Mouse (Mus musculus) testis, postnatal 14 days (tissue): ENCODE measurements at regions not wholly inside any gene's neighbourhood (a gene's known extent, or its start where the extent isn't known, plus 50 kb on each side); places are given as distances from the start of the nearest gene placed in this dataset.

Source experiments
- DNase-seq: peaks from one replicate; pipeline ENCODE4 v3.0.0; 2021; ENCODE audit warnings: low spot score

DNA sequence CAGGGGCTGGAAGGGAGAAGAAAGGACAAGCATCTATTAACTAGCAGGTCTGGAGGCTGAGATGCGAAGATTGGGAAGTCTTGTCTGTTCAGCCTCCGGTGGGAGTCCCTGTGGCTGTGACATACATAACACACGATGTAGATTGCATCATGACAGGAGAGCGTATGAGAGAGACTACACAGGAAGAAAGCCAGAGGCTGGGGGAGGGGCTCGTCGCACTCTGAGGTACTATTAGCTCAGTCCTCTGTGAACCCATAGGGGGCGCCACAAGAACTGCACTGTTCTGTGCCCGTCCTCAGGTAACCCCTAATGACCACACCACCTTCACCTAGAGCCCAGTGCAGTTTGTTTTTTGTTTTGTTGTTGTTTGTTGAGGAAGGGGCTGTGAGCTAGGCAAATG, 102.7 kb upstream of the Arid2 start:
- no peak for DNase-seq

DNA sequence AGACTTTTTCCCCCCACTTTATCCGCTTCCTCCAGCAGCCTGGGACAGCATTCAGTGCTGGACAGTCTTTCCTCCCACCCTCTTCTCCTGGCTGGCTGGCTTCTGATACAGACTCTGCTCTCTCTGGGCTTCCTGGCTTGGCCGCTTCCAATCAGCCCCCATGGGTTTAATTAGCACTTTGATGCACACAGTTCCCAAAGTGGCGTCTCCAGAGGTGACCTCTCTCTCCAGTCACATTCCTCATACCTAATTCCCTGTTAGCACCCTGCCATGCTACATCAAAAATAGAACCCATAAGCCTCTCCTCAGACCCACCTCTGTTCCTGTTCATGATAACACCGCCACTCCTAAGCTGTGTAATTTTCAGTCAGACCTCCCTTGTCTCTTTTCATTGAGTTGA, 101.9 kb upstream of the Arid2 start:
- DNase-seq, result no peak

DNA sequence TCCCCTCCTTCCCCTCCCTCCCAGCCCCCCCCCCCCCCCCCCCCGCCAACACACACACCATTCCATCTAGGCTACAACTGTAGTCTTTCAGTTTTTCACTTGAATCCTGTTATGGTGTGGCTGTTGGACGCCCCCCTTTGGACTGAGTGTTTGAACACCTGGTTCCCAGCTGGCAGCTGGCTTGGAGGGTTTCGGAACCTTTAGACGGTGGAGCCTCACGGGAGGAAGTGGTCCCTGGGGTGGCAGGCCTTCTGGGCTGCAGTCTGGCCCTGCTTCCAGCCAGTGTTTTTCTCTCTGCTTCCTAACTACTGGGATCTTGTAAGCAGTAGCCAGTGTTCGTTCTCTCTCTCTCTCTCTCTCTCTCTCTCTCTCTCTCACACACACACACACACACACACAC, 101.4 kb upstream of the Arid2 start:
- DNase-seq, result no peak

DNA sequence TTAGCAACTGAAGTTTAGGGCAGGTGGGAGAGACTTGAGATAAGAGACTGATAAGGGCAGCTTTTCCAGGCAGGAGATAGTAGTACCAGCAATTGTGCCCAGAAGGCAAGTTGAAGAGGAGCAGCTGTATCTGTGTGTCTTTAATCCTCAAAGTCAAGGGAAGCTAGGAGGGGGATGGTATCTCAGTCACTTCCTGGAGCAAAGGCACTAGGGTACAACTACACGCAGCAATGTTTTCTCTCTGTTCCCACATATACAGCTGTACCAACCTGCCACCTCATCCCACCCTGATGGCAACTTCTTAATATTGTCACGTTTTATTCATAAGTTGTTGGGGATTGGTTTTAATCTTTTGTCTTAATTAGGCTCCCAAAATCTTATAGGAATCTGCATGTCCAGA, 97.8 kb upstream of the Arid2 start:
- DNase-seq, result no peak

DNA sequence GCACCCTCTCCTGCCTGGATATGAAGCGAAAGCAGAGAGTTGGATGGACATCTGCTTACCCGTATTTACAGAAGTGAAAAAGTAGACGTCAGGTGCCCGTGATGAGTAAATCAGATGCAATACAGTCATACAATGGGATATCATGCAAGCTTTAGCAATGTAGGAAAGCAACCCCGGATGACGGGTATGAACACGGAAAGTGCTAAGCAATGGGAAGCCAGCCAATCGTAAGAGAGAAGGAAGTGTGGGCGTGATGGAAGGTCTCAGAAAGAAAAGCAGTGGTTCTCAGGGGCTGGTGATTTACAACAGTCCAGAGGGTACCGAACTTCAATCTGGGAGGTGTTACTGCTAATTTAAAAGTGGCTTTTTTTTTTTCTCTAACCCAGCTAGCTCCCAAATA, 89.9 kb upstream of the Arid2 start:
- DNase-seq, result no peak

DNA sequence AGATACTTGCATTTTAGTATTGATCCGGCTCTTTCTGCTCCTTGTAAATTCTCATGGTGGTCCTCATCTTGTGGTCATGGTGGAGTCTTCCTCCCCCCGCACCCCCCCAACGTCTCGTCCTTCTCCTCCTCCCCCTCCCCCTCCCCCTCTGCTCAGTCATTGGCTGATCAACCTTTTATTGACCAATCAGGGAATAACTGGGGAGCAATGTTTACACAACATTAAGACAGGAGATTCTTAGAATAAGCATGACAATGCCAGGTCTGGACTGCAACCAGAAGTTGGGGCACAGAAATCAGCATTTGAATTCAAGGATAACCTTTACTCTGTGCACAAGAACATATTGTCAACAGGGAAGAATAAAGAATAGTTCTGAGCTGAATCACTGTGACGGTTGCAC, 89.4 kb upstream of the Arid2 start:
- no peak for DNase-seq

DNA sequence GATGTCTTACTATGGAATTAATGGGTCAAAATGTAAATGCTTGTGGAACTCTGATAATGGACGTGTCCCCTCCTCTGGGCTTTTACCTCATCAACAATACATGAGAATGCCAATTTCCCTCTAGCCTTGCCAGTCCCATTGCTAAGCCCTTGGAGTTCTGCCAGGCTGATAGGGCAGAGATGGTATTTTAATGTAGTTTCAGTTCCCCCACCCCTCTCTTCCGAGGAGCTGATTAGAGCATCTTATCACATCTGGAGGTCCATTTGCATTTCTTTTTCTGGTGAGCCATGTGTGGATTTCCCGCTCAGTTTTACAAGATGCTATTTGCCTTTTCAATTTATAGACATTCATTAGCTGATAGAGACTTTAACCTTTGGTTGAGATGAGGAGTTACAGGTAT, 86.0 kb upstream of the Arid2 start:
- no peak for DNase-seq

DNA sequence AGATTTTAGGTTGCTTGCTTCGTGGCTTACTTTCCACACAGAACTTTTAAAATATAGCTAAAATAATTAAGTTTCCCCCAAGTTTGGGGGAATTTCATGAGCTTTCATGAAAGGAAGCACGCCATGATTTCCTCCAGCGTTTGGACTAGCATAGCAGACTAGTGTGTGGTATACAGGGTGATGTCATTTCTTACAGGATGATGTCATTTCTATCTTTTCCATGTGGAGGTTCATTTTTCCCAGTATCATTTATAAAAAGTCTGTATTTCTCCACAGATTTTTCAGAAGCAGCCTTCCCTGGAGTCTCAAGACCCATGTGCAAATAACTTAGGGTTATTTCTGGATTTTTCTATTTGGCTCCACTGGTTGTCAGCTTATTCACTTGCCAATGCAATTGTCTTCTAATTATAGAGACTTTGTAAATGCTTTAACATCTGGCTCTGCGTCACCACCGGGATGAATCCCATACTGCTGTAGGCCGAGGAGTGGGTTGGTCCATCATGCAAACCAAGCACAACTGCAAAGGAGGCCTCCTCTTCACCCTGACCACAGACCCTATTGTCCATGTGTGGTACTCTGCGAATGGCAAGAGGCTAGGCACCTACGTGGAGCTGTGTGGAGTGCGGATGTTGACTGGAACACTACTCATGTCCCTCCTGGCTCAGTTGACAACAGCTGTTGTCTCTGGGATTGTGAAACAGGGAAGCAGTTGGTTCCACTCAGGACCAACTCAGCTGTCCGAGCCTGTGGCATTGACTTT, 85.4 kb upstream of the Arid2 start:
- no peak for DNase-seq

DNA sequence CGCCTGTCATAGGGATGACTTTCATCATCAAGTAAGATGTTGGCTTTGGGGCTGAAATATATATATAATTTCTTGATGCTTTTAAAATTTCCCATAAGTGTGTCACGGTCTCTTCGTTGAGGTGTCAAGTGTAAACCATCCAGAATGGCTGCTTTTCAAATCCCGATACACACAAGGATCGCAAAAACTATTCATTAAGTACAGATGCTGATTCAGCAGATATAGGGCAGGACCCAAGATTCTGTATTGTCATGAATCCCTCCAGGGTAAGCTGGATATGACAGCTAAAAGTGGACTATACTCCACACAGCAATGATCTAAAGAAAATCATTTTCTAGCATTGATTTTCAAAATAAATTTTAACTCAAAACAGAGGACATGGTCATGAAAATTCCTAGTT, 83.1 kb upstream of the Arid2 start:
- no peak for DNase-seq

DNA sequence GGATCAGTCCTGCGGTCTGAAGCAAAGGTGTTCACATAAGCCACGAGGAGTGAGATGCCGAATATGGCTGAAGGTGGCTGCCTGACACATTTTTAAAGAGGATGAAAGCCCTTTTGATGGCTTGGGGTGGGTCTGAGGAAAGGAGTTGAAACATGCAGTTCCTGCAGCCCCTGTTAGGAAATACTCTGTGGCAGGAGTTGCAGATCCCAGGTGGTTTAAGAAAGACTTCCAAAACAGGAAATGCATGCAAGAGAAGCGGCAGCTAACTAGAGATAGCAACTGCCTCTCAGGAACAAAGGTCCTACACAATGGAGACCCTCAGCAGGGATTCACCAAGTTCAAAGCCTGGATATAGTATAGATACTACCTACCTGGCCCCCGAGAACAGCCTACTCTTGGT, 82.7 kb upstream of the Arid2 start:
- DNase-seq, result no peak

DNA sequence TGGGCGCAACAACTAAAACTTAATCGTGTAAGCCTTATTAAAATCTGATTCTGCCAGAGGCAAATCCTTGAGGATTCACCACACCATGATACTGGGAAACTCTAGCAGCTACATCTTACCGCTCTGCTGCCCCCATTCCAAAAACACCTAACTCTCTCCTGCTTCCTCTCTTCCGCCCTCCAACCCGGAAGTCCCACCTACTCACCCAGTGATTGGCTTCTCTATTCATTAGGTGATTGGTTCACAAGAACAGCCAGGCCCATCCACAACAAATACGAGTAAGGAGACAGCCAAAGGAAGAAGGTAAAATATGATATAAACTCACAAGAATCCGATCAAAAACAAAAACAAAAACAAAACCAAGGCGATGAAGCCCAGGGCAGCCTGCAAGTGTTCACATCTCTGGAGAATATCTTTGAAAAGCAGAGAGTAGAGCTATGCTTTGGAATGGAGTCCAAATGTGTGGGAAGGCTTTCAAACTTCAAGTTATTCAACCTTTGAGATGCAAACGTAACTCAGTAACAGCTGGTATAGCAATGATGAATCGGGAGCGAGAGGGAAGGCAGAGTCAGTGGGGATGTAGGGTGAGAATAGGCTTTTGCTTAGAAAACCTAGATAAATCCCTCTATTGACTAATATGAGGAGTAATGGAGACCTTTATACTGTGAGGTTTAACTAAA, 76.5 kb upstream of the Arid2 start:
- DNase-seq, result peak; percentile 59

DNA sequence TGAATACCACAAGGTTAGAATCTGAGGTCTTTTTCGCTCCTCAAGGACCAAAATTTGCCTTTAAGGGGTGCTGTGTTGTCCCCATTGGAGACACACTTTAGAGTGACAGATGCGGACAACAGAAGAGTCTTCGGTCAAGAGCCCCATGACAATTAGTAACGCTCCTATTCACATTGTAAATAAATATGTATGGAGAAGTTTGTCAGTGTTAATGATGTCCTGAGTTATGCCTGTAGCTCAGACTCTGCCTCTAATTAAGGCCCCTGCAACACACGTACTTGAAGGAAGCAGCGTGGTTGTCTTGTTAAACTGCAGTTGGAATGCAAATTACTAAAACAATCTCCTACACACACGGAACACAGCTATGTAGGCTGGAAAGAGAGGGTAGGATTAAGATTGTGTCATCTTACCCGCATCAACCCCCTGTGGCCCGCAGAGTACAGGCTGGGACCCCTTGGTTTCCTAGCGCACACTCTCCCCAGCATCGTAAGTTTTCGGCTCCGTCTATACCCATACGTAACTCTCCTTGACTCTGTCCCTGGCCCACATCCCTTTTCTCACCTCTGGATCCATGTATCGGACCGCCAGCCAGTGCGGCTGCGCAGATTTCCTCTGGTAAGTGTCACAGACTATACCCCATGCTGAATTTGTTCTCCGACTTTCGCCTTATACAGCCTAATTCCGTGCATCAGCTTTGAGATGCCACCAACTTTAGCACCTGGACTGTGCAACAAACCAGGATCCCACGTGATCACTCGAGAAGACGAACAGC, 73.6 kb upstream of the Arid2 start:
- no peak for DNase-seq

DNA sequence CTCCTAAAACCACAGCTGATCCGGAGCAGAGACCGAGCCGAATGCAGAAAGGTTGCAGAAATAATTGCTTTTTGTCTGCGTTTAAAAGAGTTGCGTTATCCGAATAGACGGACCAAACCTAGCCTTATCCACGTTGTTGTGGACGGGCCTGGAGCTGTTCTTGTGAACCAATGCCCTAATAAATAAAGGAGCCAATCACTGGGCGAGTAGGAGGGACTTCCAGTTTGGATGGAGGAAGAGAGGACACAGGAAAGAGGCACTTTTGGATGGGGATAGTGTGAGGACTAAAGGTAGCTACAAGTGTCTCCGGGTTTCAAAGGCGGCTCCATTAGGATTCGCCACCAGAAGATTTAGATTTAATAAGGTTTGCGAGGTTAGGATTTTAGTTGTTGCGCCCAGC, 69.4 kb upstream of the Arid2 start:
- DNase-seq, result no peak

DNA sequence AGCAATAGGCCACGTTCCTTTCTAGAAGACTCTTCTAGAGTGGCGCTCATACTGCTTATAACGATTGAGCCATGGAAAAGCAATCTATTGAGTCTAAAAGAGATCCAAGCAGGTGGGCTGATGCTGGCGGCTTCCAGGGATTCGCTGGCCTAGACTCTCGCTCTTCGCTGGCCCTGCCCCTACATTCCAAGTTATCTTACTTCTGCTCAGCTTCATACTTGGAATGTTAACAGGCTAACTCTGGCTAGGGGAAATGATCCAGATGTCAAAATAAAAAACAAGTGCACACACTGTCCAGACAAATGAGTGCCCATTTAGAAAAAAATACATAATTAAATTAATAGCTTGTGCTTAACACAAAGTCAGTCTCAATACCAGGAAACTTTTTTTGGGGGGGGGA, 67.6 kb upstream of the Arid2 start:
- DNase-seq, result no peak

DNA sequence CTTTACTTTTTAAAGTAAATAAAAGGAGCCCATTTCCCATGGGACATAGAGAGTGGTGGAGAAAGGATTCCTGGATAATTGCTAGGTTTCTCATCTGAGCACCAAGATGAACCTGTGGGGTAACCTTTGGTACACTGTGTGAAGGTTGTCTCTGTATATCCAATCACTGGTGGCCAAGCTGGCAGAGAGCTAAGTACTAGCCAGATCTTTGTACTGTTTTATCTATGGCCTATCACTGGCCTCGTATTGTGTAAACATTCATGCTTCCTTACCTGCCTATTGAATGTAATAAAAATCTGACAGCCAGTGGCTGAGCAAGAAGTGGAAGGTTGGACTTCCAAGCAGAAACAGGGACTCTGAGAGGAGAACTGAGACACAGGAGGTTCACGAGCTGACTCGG, 55.3 kb upstream of the Arid2 start:
- no peak for DNase-seq

DNA sequence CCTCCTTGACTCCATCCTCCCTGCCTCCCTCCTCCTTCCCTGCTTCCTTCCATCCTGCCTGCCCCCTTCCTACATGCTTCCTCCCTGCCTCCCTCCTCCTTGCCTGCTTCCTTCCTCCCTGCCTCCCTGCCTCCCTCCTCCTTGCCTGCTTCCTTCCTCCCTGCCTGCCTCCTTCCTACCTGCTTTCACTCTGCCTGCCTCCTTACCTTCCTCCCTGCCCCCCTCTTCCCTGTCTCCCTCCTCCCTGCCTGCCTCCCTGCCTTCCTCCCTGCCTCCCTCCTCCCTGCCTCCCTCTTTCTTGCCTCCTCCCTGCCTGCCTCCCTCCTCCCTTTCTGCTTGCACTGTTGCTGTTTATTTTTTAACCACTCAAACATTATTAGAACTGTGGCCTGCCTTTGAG, 54.2 kb upstream of the Arid2 start:
- DNase-seq, result no peak

DNA sequence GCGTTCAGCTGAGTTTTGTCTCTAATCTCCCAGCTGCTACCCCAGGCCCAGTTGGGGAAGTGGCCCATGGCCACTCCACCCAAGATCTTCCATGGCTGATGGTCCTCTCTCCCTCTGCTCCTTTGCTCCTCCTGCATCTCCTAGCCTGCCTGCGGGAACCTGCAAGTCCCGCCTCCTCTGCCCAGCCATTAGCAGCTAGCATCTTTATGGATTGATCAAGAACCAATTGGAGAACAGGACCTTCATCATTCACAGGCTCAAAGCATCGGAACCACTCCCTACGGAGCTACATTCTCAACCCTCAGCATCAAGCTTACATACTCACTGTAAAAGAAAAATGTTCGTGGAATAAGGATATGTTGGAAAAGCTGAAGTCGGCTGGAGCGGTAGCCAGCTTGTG, 52.5 kb upstream of the Arid2 start:
- DNase-seq, result no peak
